ENCODE assay signal across 8 mouse cellular contexts in the genomic region with DNA sequence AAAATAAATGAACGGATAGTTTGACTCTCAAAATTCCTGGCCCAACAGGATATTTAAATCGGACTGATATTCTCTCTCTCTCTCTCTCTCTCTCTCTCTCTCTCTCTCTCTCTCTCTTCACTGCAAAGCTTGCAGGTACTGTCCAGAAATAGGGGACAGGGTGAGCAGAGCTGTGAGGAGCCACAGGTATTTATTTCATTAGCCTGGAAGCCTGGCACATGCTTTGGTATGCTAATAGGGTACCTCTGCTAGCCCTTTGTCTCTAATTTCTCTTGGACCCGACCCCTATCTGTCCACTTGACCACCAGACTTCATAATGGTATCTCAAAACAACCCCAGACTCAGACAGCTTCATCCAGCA. TPM values are rescaled to one million over a fixed set of nuclear protein-coding genes. Genes with fewer than 3 reads are reported as not detected.
A peak's percentile ranks its signal among the peaks of the same experiment; 100 is the strongest.
DNase-seq lines count a peak whose midpoint lies in the region; ATAC-seq and TF ChIP-seq lines count a peak whose summit lies in the region.

No protein-coding gene starts in this region.

- no peaks in the 10 kb centered on the region for H3K9me3 ChIP-seq in heart, embryonic 10.5 days
- no peaks in the 10 kb centered on the region for H3K9me3 ChIP-seq in forebrain, embryonic 14.5 days (replicated peaks; ENCODE audit: control insufficient read depth, low read length)
- no peaks in the 10 kb centered on the region for H3K9me3 ChIP-seq in liver, embryonic 14.5 days (ENCODE audit: control insufficient read depth, low read length)

- no peaks in the 10 kb centered on the region for H3K79me3 ChIP-seq in C2C12 (ENCODE audit: low read depth)

- DNase-seq in heart, embryonic 10.5 days (ENCODE audit: low spot score), result no peak
- no peak for DNase-seq in heart, adult 18-20 months
- no peak for DNase-seq in forebrain, embryonic 14.5 days (ENCODE audit: low spot score)
- no peak for DNase-seq in liver, embryonic 14.5 days (ENCODE audit: low read depth in 3 of 3, low spot score in 3 of 3)
- no peak for DNase-seq in urinary bladder, adult 2 months (ENCODE audit: low spot score)
- no peak for DNase-seq in right cerebral cortex, postnatal 10 days (ENCODE audit: low spot score in 2 of 2)
- DNase-seq in layer of hippocampus, postnatal 36 days, result no peak

- peak overlapping the region; percentile 72 for H3K9ac ChIP-seq in forebrain, embryonic 14.5 days (ENCODE audit: low read length)
- no peak overlapping the region for H3K9ac ChIP-seq in liver, embryonic 14.5 days (replicated peaks)

- H3K4me3 ChIP-seq in heart, embryonic 10.5 days, result peak overlapping the region; percentile 63
- H3K4me3 ChIP-seq in C2C12 (ENCODE audit: insufficient read depth, poor library complexity, severe bottlenecking), result no peak overlapping the region
- H3K4me3 ChIP-seq in forebrain, embryonic 14.5 days (ENCODE audit: low read depth, low read length), result peak overlapping the region; percentile 38
- H3K4me3 ChIP-seq in liver, embryonic 14.5 days (ENCODE audit: insufficient read depth in 1 of 2, low read depth in 2 of 2, low read length in 2 of 2), result peak overlapping the region; percentile 35 to 47; a peak in 2 of 4 replicates

- peak overlapping the region; percentile 65 for H3ac ChIP-seq in C2C12 (ENCODE audit: control insufficient read depth, insufficient read length, low read depth)

- no peak for TF ChIP-seq EP300 in liver, embryonic 14.5 days (IDR thresholded peaks at IDR 0.05; ENCODE audit: low read depth)

- no peaks in the 10 kb centered on the region for H3K79me2 ChIP-seq in C2C12 (ENCODE audit: control insufficient read depth, insufficient read depth)

- H3K36me3 ChIP-seq in heart, embryonic 10.5 days, result no peaks in the 10 kb centered on the region
- H3K36me3 ChIP-seq in C2C12 (ENCODE audit: control insufficient read depth, insufficient read depth), result no peaks in the 10 kb centered on the region
- H3K36me3 ChIP-seq in forebrain, embryonic 14.5 days (ENCODE audit: control insufficient read depth, insufficient read depth, low read length), result no peaks in the 10 kb centered on the region
- H3K36me3 ChIP-seq in liver, embryonic 14.5 days (replicated peaks; ENCODE audit: control insufficient read depth, insufficient read depth, low read depth), result no peaks in the 10 kb centered on the region

- peak overlapping the region; percentile 57 for H3K4me2 ChIP-seq in forebrain, embryonic 14.5 days (ENCODE audit: low read length)
- peak overlapping the region; percentile 63 for H3K4me2 ChIP-seq in liver, embryonic 14.5 days (ENCODE audit: low read depth)

- no peak for TF ChIP-seq CTCF in C2C12 (IDR thresholded peaks at IDR 0.05; ENCODE audit: control insufficient read depth, insufficient read depth, insufficient read length)
- no peak for TF ChIP-seq CTCF in liver, embryonic 14.5 days (IDR thresholded peaks at IDR 0.05; ENCODE audit: low read depth)

- 23% methylated on average over 3 of the region's 3 CpGs for WGBS in heart, embryonic 10.5 days
- 36% methylated on average over 3 of the region's 3 CpGs for WGBS in forebrain, embryonic 14.5 days
- 24% methylated on average over 3 of the region's 3 CpGs for WGBS in liver, embryonic 14.5 days (ENCODE audit: insufficient replicate concordance)

- peak; percentile 18; the same call in 1 of the 2 replicates for ATAC-seq in forebrain, embryonic 14.5 days
- no peak for ATAC-seq in liver, embryonic 14.5 days (ENCODE audit: insufficient read depth)

- peaks cover 8% of the 10 kb centered on the region for H3K4me1 ChIP-seq in heart, embryonic 10.5 days
- H3K4me1 ChIP-seq in forebrain, embryonic 14.5 days (ENCODE audit: control insufficient read depth, insufficient read depth, low read length), result no peaks in the 10 kb centered on the region
- H3K4me1 ChIP-seq in liver, embryonic 14.5 days (replicated peaks; ENCODE audit: control insufficient read depth in 2 of 2, insufficient read depth in 2 of 2, low read length in 1 of 2), result peaks cover 0 to 3% of the 10 kb centered on the region in 2 experiments; a peak in 1 of 4 replicates

- H3K27ac ChIP-seq in heart, embryonic 10.5 days, result peak overlapping the region; percentile 84
- peak overlapping the region; percentile 75 for H3K27ac ChIP-seq in forebrain, embryonic 14.5 days (ENCODE audit: low read depth, low read length)
- no peak overlapping the region for H3K27ac ChIP-seq in liver, embryonic 14.5 days

- no peaks in the 10 kb centered on the region for H3K27me3 ChIP-seq in heart, embryonic 10.5 days (ENCODE audit: insufficient read depth, poor library complexity, severe bottlenecking)
- H3K27me3 ChIP-seq in C2C12 (ENCODE audit: control insufficient read depth, insufficient read depth, insufficient read length), result no peaks in the 10 kb centered on the region
- H3K27me3 ChIP-seq in forebrain, embryonic 14.5 days (replicated peaks; ENCODE audit: control insufficient read depth, insufficient read depth, low read length), result no peaks in the 10 kb centered on the region
- no peaks in the 10 kb centered on the region for H3K27me3 ChIP-seq in liver, embryonic 14.5 days (ENCODE audit: control insufficient read depth, insufficient read depth, low read length)

TF ChIP-seq in C2C12, 6 proteins besides CTCF, POLR2A, EP300 and RAD21:
- TF ChIP-seq CEBPB (IDR thresholded peaks at IDR 0.05; ENCODE audit: low read depth) (no peak), USF1 (IDR thresholded peaks at IDR 0.05; ENCODE audit: low read depth) (no peak), MYOG (IDR thresholded peaks at IDR 0.05; ENCODE audit: control insufficient read depth, extremely low read depth, insufficient read length) (no peak), MYOD1 (IDR thresholded peaks at IDR 0.05; ENCODE audit: control insufficient read depth, insufficient read length, low read depth) (no peak), FOSL1 (IDR thresholded peaks at IDR 0.05; ENCODE audit: insufficient read depth, low read length, poor library complexity, severe bottlenecking) (no peak), MAX (IDR thresholded peaks at IDR 0.05) (no peak)

RNA-seq across cellular contexts. Expression of a gene that starts 11.6 kb away (rescaled TPM):
- polyA plus RNA-seq in heart, embryonic 10.5 days (2016; fragmentation: Nextera tagmentation; extraction: Ambion mirVana), result 98.0 and 102 TPM in 2 replicates
- 10 to 100 TPM; 42.5 to 45.6 TPM for total RNA-seq in heart, adult 18-20 months (2021)
- 64.2 TPM for polyA plus RNA-seq in C2C12 (2012; fragmentation: generic; extraction: Trizol)
- polyA plus RNA-seq in forebrain, embryonic 14.5 days (2014; fragmentation: Nextera tagmentation; extraction: Ambion mirVana), result 63.1 and 63.3 TPM in 2 replicates
- polyA plus RNA-seq in liver, embryonic 14.5 days (2012; rRNA removed), result 36.5 and 48.1 TPM in 2 replicates
- polyA plus RNA-seq in liver, embryonic 14.5 days (2014; fragmentation: Nextera tagmentation; extraction: Ambion mirVana), result 84.2 and 95.4 TPM in 2 replicates
- polyA plus RNA-seq in urinary bladder, adult 2 months (2012; rRNA removed), result 115 and 117 TPM in 2 replicates
- total RNA-seq in layer of hippocampus, postnatal 36 days (2021), result 10 to 100 TPM; 72.5 to 75.3 TPM

RNA-seq across cellular contexts. Expression of a gene that starts 14.2 kb away (rescaled TPM):
- polyA plus RNA-seq in heart, embryonic 10.5 days (2016; fragmentation: Nextera tagmentation; extraction: Ambion mirVana), result not detected in 2 replicates
- under 1 TPM in 1 of 2 experiments, not detected in 1; 0.25 TPM for total RNA-seq in heart, adult 18-20 months (2021)
- not detected for polyA plus RNA-seq in C2C12 (2012; fragmentation: generic; extraction: Trizol)
- polyA plus RNA-seq in forebrain, embryonic 14.5 days (2014; fragmentation: Nextera tagmentation; extraction: Ambion mirVana), result 0.32 and 0.70 TPM in 2 replicates
- polyA plus RNA-seq in liver, embryonic 14.5 days (2012; rRNA removed), result not detected in 2 replicates
- not detected in 2 replicates for polyA plus RNA-seq in liver, embryonic 14.5 days (2014; fragmentation: Nextera tagmentation; extraction: Ambion mirVana)
- 0.57 and 0.59 TPM in 2 replicates for polyA plus RNA-seq in urinary bladder, adult 2 months (2012; rRNA removed)
- total RNA-seq in layer of hippocampus, postnatal 36 days (2021), result under 1 TPM; 0.35 to 0.40 TPM

RNA-seq across cellular contexts. Expression of a gene that starts 43.5 kb away (rescaled TPM):
- 15.9 and 21.8 TPM in 2 replicates for polyA plus RNA-seq in heart, embryonic 10.5 days (2016; fragmentation: Nextera tagmentation; extraction: Ambion mirVana)
- 10 to 100 TPM; 17.8 to 18.6 TPM for total RNA-seq in heart, adult 18-20 months (2021)
- polyA plus RNA-seq in C2C12 (2012; fragmentation: generic; extraction: Trizol), result 17.6 TPM
- polyA plus RNA-seq in forebrain, embryonic 14.5 days (2014; fragmentation: Nextera tagmentation; extraction: Ambion mirVana), result 30.6 and 34.0 TPM in 2 replicates
- polyA plus RNA-seq in liver, embryonic 14.5 days (2012; rRNA removed), result 2.2 and 2.3 TPM in 2 replicates
- polyA plus RNA-seq in liver, embryonic 14.5 days (2014; fragmentation: Nextera tagmentation; extraction: Ambion mirVana), result 1.8 and 1.9 TPM in 2 replicates
- 8.6 and 14.8 TPM in 2 replicates for polyA plus RNA-seq in urinary bladder, adult 2 months (2012; rRNA removed)
- 10 to 100 TPM; 63.2 to 63.8 TPM for total RNA-seq in layer of hippocampus, postnatal 36 days (2021)
